Mouse (Mus musculus): ENCODE data around the gene Rpl7l1.

Rpl7l1 gene

DNA sequence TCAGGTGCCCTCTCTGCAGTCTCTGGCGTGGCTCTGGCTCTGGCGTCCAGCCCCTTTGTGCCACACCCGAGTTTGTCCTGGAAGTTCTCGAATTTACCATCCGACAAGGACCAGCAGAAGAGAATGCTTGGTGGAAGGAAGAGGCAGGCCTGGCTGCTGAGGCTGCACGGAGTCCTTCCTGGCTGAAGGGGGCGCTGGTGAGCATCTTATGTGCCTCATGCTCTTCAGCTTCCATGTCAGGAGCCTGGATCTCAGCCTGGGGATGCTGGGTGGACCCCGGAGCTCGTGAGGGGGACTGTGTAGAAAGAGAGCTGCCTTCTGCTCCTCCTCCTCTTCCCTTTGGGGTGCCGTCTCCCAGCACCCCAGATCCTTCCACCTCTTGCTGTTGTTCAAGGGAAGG, 46.3 kb downstream of the Rpl7l1 start:
- no peak for DNase-seq (ENCODE audit: low spot score in 2 of 2)

DNA sequence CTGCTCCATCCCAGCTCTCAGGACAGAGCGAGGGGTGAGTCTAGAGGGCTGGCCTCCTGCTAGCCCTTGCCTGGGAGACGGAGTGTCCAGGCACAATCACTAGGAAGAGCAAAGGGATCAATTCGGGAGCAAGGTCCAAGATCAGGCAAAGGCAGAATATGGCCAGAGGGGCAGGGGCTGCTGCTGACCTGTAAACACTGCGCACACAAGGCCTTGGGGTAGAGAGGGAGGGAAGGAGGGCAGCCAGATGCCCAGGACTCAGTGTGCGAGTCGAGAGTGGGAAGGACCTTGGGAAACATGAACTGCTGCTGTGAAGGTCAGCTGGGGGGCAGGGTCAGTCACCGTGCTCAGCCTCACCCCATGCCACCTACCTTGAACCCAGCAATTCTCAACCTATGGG, 47.2 kb downstream of the Rpl7l1 start:
- DNase-seq (ENCODE audit: low spot score in 2 of 2), result no peak

- DNase-seq (ENCODE audit: low spot score in 2 of 2), result no peak
These were observed 48.4 kb downstream of the Rpl7l1 start for GRCm38 (mm10) chr17:46734055-46734454.

DNA sequence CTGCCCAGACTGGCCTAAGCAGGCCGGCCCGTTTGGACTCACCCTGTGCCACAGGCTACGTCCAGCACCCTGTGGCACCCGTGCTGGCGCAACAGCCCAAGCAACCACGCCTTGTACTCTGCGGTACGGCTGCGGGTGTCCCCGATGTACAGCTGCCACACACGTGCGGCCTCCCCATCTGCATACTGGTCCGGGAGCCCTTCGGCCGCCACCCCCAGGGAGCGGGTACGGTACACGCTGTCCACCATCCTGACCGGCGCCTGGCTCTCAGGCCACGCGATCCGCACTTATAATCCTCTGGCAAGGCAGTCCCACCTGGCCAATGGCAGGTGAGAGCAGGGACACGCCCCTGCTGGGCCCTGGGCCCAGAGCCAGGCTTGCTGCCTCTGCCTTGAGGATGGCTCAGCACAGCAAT, 53.6 kb downstream of the Rpl7l1 start, which contains the start of gene Gnmt:
Gene Gnmt, minus strand, starts transcription at position 265 of the 415 bp plus-strand sequence.
- no peak for DNase-seq (ENCODE audit: low spot score in 2 of 2)

DNA sequence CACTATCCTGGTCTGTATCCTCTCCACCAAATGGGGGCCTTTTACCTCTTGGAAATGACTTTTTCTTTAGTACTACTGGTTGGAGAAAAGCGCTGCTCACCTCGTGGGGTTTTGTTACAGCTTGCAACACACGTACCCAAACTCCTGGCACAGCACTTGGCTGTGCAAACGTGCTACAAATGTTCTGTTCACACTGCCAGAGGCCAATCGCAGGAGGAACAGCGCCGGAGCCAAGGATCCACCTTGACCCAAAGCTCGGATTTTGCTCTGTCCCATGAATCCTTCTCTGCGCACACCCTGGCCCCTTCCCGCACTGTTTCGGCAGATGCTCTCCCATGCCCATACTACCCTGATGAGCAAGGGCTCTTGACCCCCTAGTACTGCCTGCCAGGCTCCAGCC, 54.0 kb downstream of the Rpl7l1 start:
- DNase-seq (ENCODE audit: low spot score in 2 of 2), result no peak

GRCm38 (mm10) chr17:46728021-46728420, 54.5 kb downstream of the Rpl7l1 start:
- DNase-seq (ENCODE audit: low spot score in 2 of 2), result no peak

DNA sequence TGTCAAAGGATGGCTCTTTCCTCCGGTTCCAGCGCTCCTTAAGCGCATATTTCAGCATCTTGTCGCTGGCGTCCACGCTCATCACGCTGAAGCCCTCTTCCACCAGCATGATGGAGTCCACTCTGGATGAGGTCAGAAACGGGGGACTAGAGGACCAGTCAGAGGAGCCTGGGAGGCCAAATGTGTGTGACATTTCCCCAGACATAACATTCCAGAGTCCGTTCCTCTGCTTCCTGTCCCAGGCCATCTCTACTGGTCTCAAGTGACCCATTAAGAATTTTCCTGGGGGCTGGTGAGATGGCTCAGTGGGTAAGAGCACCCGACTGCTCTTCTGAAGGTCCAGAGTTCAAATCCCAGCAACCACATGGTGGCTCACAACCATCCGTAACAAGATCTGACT, 55.2 kb downstream of the Rpl7l1 start:
- no peak for DNase-seq (ENCODE audit: low spot score in 2 of 2)

DNA sequence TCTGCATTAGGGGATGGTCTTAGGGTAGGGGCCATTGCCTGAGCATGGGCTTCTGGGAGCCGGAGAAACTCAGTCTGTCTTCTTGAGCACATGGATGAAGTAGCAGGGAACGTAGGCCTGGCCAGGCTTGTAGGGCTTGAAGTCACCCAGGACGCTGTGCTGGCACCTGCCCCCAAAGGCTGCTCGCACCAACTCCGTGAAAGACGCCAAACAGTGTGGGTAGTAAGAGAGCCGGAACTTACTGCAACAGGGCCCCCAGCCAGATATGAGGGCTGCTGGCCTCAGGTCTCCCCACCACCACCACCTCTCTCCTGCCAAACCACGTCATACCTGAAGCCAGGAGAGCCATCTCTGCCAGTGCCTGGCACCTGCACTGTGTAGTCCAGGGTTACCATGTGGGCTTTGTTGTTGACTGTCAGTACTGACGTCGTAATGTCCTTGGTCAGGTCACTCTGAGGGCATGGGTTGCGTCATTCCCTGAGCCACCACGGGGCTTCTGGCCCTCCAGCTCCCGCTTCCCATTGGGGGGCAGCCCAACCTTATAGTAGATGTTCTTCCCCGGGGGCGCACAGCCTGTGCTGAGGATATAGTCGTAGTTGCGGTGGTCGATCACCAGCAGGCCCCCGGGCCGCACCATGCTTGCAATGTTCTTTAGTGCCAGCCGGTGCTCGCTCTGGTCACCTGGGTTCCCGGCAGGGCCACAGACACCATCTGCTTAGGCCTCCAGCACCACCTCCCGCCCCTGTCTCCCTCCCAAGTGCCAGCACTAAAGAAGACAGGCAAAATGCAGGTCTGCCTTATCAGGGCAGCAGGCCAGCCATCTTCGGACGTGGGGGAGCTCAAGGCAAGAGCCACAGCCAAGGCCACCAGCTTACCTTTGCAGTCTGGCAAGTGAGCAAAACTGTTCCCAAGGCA, 56.5 kb downstream of the Rpl7l1 start:
- DNase-seq (ENCODE audit: low spot score in 2 of 2), result no peak

GRCm38 (mm10) chr17:46725273-46725672, 57.2 kb downstream of the Rpl7l1 start:
- DNase-seq (ENCODE audit: low spot score in 2 of 2), result no peak

DNA sequence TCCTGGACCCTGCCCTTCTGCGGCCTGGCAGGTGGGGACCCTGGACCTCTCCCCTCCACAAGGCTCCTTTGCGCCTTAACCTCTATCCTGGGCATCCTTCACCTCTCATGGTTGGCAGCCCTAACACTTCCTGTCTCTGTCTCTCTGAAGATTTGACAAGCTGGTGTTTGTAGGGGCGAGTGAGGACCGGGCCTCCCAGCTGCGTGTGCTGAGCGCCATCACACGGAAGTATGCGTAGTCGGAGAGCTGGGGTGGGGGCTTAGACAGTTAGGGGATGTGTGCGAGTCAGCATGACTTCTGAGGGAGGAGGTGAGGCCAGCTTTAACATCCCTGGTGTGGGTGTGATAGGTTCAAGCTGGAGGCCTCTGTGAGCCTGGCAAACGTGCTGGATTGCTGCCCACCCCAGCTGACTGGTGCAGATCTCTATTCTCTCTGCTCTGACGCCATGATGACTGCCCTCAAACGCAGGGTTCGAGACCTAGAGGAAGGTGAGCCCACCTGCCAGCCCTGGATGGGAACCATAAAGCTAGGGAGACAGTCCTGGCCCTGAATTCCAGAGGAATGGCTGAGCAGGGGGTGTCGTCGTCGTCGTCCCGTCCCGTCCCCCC, 57.9 kb downstream of the Rpl7l1 start:
- no peak for DNase-seq (ENCODE audit: low spot score in 2 of 2)
